Mouse (Mus musculus) spleen, postnatal 14 days (tissue): Measurements from ENCODE around the gene Olfr1277.

Source experiments
- DNase-seq, 2 experiments: peaks; one replicate each; pipeline ENCODE4 v3.0.0; 2021 to 2022; ENCODE audit warnings: low spot score in 2 of 2

Gene Olfr1277

GRCm38 (mm10) chr2:111274006-111274405, at the start of gene Olfr1277:
Gene Olfr1277, minus strand, starts transcription at chr2:111274106.
- no peak for DNase-seq

DNA sequence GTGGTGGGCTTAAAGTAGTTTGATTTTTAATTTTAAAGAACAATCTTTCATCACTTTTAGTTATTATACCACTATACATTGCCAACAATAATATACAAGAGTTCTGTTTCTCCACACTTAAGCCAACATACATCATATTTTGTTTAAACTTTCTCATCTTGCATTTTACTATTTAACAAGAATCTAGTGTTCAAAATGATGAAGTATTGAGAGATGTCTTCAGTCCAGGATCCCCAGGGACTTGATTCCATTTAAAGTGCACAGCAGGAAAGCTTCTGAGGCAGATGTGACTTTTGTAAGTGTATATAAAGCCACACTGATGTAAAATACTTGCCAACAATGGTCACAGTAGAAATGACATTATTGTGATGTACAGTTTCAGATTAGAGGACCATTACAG, 39.8 kb upstream of the Olfr1277 start, which contains the start of gene Olfr1280:
Olfr1280 (plus strand) TSS at position 301 of the 400 bp plus-strand sequence.
- DNase-seq: no peak

GRCm38 (mm10) chr2:111300374-111300773, 26.5 kb upstream of the Olfr1277 start, which contains the start of gene Olfr1279:
Gene Olfr1279, plus strand, starts transcription at chr2:111300635.
- no peak for DNase-seq

DNA sequence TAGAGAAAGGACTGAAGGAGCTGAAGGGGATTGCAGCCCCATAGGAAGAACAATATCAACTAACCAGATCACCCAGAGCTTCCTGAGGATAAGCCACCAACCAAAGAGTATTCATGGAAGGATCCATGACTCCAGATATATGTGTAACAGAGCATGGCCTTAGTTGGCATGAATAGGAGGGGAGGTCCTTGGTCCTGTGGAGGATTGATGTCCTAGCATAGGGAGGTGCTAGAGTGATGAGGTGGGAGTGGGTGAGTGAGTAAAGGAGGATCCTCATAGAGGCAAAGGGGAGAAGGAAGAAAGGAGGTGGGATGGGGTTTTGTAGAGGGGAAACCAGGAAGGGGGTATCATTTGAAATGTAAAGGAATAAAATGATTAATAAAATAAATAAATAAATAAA, 24.6 kb upstream of the Olfr1277 start:
- no peak for DNase-seq

DNA sequence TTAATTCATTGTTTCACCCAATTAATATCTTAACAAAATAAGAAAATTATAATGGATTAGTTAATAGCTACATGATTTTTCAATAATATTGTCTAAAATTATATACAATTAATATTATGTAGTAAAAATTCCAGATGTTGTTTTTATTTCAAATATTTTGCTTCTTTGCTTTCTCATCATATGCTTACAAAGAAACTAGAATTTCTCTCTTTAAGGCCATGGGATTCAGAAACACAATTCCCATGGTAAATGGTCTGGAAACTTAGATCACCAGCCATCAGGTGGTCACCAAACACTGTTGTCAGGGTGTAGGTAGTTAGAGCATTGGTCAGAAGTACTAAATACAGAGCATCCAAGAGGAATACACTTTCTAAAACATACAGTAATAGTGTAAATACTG, 15.9 kb upstream of the Olfr1277 start, which contains the start of gene Olfr1278:
Olfr1278 (plus strand) TSS at position 301 of the 400 bp plus-strand sequence.
- DNase-seq: no peak

DNA sequence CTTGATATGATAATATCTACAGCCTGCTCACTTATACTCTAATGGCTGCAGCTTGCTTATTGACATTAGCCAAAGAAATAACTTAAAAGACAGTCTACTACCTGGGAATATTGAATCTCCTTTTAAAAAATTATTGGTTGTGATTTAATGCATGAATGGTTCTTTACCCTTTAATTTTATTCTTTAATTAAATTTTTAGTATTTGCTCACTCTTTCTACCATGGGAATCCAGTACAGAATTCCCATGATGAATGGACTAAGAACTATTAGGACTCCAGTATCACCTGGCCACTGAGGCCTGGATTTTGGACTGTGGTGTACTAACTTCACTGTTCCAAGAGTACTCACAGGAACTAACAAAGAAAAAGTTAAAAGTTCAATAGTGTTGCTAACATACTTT, 19.7 kb downstream of the Olfr1277 start, which contains the start of gene Olfr1276:
Olfr1276 (plus strand) TSS at position 301 of the 400 bp plus-strand sequence.
- DNase-seq: no peak

DNA sequence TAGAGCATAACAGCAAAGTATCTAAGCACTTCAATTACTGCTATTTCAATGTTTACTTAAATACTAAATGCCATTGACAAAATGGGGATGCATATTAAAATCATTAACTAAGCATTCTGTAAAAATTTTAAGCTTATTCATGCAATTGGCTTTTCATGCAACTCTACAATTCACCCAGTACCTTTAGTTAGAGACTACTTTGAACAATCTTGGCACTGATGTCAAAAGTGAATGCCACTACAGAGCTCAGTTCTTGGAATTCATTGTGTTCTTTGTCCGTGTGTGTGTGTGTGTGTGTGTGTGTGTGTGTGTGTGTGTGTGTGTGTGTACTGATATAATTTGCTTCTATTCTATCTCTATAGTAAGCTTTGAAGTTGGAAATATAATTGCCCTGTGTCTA, 38.7 kb downstream of the Olfr1277 start, which contains the start of gene Olfr1275:
Olfr1275 (minus strand) TSS at position 101 of the 400 bp plus-strand sequence.
- DNase-seq: no peak

DNA sequence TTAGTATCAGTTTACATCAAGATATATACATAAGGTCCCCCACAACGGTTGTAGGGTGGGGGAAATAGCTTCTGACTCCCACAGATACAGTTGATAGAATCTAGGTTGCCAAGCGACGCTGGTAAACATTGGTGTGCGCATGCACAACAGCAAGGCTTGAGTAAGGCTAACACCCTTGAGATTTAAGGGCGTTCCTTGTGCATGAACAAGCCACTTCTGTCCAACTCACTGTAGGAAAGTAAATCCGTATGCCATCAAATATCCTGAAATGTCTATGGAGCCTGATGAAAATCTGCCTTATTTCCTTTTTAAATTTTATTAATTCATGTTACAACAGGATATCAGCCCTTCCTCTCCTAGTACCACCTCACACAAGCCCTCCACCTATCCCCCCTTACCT, 44.4 kb downstream of the Olfr1277 start, which contains the start of gene 4930430A15Rik:
4930430A15Rik (minus strand) TSS at position 101 of the 400 bp plus-strand sequence.
- no peak for DNase-seq
